In the genomic region with DNA sequence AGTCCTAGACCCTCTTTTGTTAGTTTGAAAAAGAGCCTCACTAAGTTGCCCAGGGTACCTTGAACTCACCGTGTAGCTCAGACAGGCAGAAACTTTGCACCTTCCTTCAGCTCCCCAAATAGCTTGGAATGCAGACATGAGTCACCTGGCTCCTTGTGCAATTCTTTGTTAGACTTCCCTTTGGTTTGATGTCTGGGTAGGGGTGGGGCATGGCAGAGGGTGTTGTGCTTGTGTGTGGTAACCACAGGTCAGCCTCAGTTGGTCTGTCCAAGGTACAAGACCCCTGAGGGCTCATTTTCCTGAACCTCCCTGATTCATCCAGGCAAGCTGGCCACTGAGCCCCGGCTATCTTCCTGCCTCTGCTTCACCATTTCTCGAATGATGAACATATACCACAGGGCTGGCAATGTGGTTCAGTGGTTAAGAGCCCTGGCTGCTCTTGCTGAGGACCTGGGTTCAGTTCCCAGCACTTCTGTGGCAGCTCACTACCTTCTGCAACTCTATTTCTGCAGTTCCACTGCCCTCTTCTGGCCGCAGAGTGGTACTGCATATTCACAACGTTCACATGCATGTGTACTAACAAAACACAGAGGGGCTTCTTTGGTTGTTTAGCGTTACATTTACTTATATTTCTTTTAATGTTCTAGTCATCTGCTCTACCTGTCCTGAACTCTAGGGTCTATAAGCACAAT, we compare ENCODE assay signal across 14 mouse cellular contexts. TPM values are rescaled to one million over a fixed set of nuclear protein-coding genes. Genes with fewer than 3 reads are reported as not detected.
A peak's percentile ranks its signal among the peaks of the same experiment; 100 is the strongest.
DNase-seq lines count a peak whose midpoint lies in the region; ATAC-seq and TF ChIP-seq lines count a peak whose summit lies in the region.
"Had no signal": no experiment of that assay in that cellular context is flagged by ENCODE, and none has a peak within 500 bp of the region (broad histone marks: within the 10 kb centered on the region; RNA-seq: fewer than 3 reads in every experiment).

No protein-coding gene starts in this region.

- no peaks in the 10 kb centered on the region for H3K9me3 ChIP-seq in hindbrain, postnatal 0 days (ENCODE audit: low read length)
- H3K9me3 ChIP-seq in hindbrain, embryonic 13.5 days, result peaks cover 7% of the 10 kb centered on the region; the same call in 1 of the 2 replicates
- peaks cover 5% of the 10 kb centered on the region for H3K9me3 ChIP-seq in CH12.LX (replicated peaks; ENCODE audit: low read length)

- no peak overlapping the region for H3K27ac ChIP-seq in hindbrain, postnatal 0 days
- no peak overlapping the region for H3K27ac ChIP-seq in hindbrain, embryonic 13.5 days
- H3K27ac ChIP-seq in CH12.LX (ENCODE audit: insufficient read depth, low read depth), result no peak overlapping the region
- H3K27ac ChIP-seq: embryonic facial prominence, embryonic 12.5 days; limb, embryonic 10.5 days had no signal

- H3K27me3 ChIP-seq in hindbrain, postnatal 0 days (ENCODE audit: insufficient read depth, low read length), result no peaks in the 10 kb centered on the region
- H3K27me3 ChIP-seq in hindbrain, embryonic 13.5 days, result no peaks in the 10 kb centered on the region
- peaks cover 2% of the 10 kb centered on the region for H3K27me3 ChIP-seq in CH12.LX (replicated peaks)
- H3K27me3 ChIP-seq: embryonic facial prominence, embryonic 12.5 days had no signal

- H3K4me3 ChIP-seq in hindbrain, postnatal 0 days (ENCODE audit: low read length), result no peak overlapping the region
- no peak overlapping the region for H3K4me3 ChIP-seq in hindbrain, embryonic 13.5 days
- no peak overlapping the region for H3K4me3 ChIP-seq in CH12.LX (replicated peaks in 1 of 3; ENCODE audit: low read depth in 2 of 3, low read length in 2 of 3, poor library complexity in 1 of 3)
- H3K4me3 ChIP-seq: embryonic facial prominence, embryonic 12.5 days; limb, embryonic 10.5 days had no signal

- TF ChIP-seq RAD21 in CH12.LX (IDR thresholded peaks at IDR 0.05; ENCODE audit: low read depth, low read length), result peak; percentile 12

- ATAC-seq in hindbrain, postnatal 0 days, result no peak
- ATAC-seq in hindbrain, embryonic 13.5 days (ENCODE audit: low FRiP score), result no peak

- H3K9ac ChIP-seq in hindbrain, postnatal 0 days (replicated peaks; ENCODE audit: low read length), result no peak overlapping the region
- no peak overlapping the region for H3K9ac ChIP-seq in hindbrain, embryonic 13.5 days
- H3K9ac ChIP-seq in CH12.LX (ENCODE audit: insufficient read depth, low read depth), result no peak overlapping the region
- H3K9ac ChIP-seq: embryonic facial prominence, embryonic 12.5 days had no signal

- WGBS in hindbrain, postnatal 0 days, result 74% methylated on average over 6 of the region's 6 CpGs
- WGBS in hindbrain, embryonic 13.5 days, result 70% methylated on average over 6 of the region's 6 CpGs

- no peak for TF ChIP-seq POLR2A in CH12.LX (IDR thresholded peaks at IDR 0.05; ENCODE audit: low read depth, low read length)

- DNase-seq in hindbrain, postnatal 0 days (ENCODE audit: low spot score), result no peak
- DNase-seq in 3T3-L1 (ENCODE audit: low read depth, low spot score) (peak; percentile 25), CH12.LX (ENCODE audit: extremely low read depth) (peak; percentile 17)
- peak; percentile 16 for DNase-seq in c-Kit-positive CD71-positive TER-119-positive erythroid progenitor cells, embryonic 14.5 days (ENCODE audit: low spot score)
- DNase-seq in embryo, embryonic 11 days, result no peak
- no peak for DNase-seq in right cerebral cortex, postnatal 10 days (ENCODE audit: low spot score in 2 of 2)
- no peak for DNase-seq in layer of hippocampus, postnatal 10 days (ENCODE audit: low spot score in 2 of 2)
- DNase-seq: cerebellum, adult 11-12 months; thymus, postnatal 14 days had no signal

- dilution Hi-C loops in CH12.LX (cut with MboI; ENCODE audit: extremely low pct_ligation_motif_present, extremely low pct_unique_long_range_greater_than_20kb, low sequenced_read_pairs), result no loop called here

- H3K4me2 ChIP-seq in hindbrain, postnatal 0 days (ENCODE audit: low read depth, low read length), result no peak overlapping the region
- H3K4me2 ChIP-seq in hindbrain, embryonic 13.5 days, result no peak overlapping the region
- H3K4me2 ChIP-seq in CH12.LX (ENCODE audit: insufficient read depth, low read depth, poor library complexity, severe bottlenecking), result no peak overlapping the region
- H3K4me2 ChIP-seq: embryonic facial prominence, embryonic 12.5 days had no signal

- H3K79me2 ChIP-seq in CH12.LX (replicated peaks; ENCODE audit: control insufficient read depth, extremely low read depth, insufficient read depth, poor library complexity, severe bottlenecking), result no peaks in the 10 kb centered on the region

- peak; percentile 38 for TF ChIP-seq CTCF in hindbrain, postnatal 0 days (IDR thresholded peaks at IDR 0.05; ENCODE audit: low read depth)
- TF ChIP-seq CTCF in CH12.LX (conservative IDR thresholded peaks at IDR 0.05 in 1 of 2, IDR thresholded peaks at IDR 0.05 in 1 of 2; ENCODE audit: low read depth in 2 of 2, low read length in 2 of 2), result peak; percentile 33 to 41

- H3K4me1 ChIP-seq in hindbrain, postnatal 0 days (ENCODE audit: insufficient read depth, low read length), result no peaks in the 10 kb centered on the region
- no peaks in the 10 kb centered on the region for H3K4me1 ChIP-seq in hindbrain, embryonic 13.5 days (replicated peaks)
- no peaks in the 10 kb centered on the region for H3K4me1 ChIP-seq in CH12.LX (ENCODE audit: control insufficient read depth in 1 of 2, insufficient read depth in 2 of 2)
- H3K4me1 ChIP-seq: embryonic facial prominence, embryonic 12.5 days; limb, embryonic 10.5 days had no signal

- no peak for TF ChIP-seq EP300 in CH12.LX (IDR thresholded peaks at IDR 0.05; ENCODE audit: low read length)

- in situ Hi-C loops in CH12.LX (cut with MboI; ENCODE audit: low pct_ligation_motif_present, low pct_unique_long_range_greater_than_20kb, low sequenced_read_pairs), result no loop called here

- no peaks in the 10 kb centered on the region for H3K36me3 ChIP-seq in hindbrain, postnatal 0 days (ENCODE audit: insufficient read depth, low read length)
- H3K36me3 ChIP-seq in hindbrain, embryonic 13.5 days, result no peaks in the 10 kb centered on the region
- no peaks in the 10 kb centered on the region for H3K36me3 ChIP-seq in CH12.LX (replicated peaks in 1 of 2; ENCODE audit: control insufficient read depth in 1 of 2, insufficient read depth in 1 of 2, low read length in 1 of 2)
- H3K36me3 ChIP-seq: embryonic facial prominence, embryonic 12.5 days; limb, embryonic 10.5 days had no signal

TF ChIP-seq in CH12.LX, 34 proteins besides CTCF, POLR2A, EP300 and RAD21:
- TF ChIP-seq JUN (IDR thresholded peaks at IDR 0.05; ENCODE audit: insufficient read depth, low read depth, low read length) (no peak), SMC3 (IDR thresholded peaks at IDR 0.05; ENCODE audit: low read depth, low read length) (no peak), PAX5 (IDR thresholded peaks at IDR 0.05; ENCODE audit: low read length) (no peak), KAT2A (IDR thresholded peaks at IDR 0.05; ENCODE audit: insufficient replicate concordance, low read length) (no peak), MYC (IDR thresholded peaks at IDR 0.05; ENCODE audit: low read depth, low read length) (no peak), NRF1 (IDR thresholded peaks at IDR 0.05; ENCODE audit: low read depth, low read length) (no peak), IRF4 (IDR thresholded peaks at IDR 0.05; ENCODE audit: low read depth, low read length) (no peak)

RNA-seq across cellular contexts. Expression of gene Cyp21a1, which starts 0.7 kb away (rescaled TPM):
- total RNA-seq in hindbrain, postnatal 0 days (2014; rRNA removed), result not detected in 2 replicates
- not detected in 2 replicates for polyA plus RNA-seq in hindbrain, postnatal 0 days (2015; fragmentation: Nextera tagmentation; extraction: Ambion mirVana)
- not detected in 2 replicates for polyA plus RNA-seq in hindbrain, embryonic 13.5 days (2015; fragmentation: Nextera tagmentation; extraction: Ambion mirVana)
- total RNA-seq in CH12.LX (2012; rRNA removed) (not detected in 2 replicates), CH12.LX (2014; rRNA removed) (not detected in 2 replicates)
- polyA plus RNA-seq in CH12.LX (2012; ENCODE audit: insufficient read length, low read depth), result not detected in 2 replicates
- not detected for total RNA-seq in layer of hippocampus, postnatal 10 days (2021)
- polyA plus RNA-seq: embryonic facial prominence, embryonic 12.5 days; heart, embryonic 16.5 days; kidney, embryonic 14.5 days; limb, embryonic 10.5 days had no signal

RNA-seq across cellular contexts. Expression of gene Stk19, which starts 31.7 kb away (rescaled TPM):
- 17.5 and 29.6 TPM in 2 replicates for total RNA-seq in hindbrain, postnatal 0 days (2014; rRNA removed)
- polyA plus RNA-seq in hindbrain, postnatal 0 days (2015; fragmentation: Nextera tagmentation; extraction: Ambion mirVana), result 45.5 and 46.5 TPM in 2 replicates
- polyA plus RNA-seq in hindbrain, embryonic 13.5 days (2015; fragmentation: Nextera tagmentation; extraction: Ambion mirVana), result 36.5 and 40.5 TPM in 2 replicates
- total RNA-seq in CH12.LX (2012; rRNA removed) (27.7 and 32.9 TPM in 2 replicates), CH12.LX (2014; rRNA removed) (21.2 and 22.6 TPM in 2 replicates)
- polyA plus RNA-seq in CH12.LX (2012; ENCODE audit: insufficient read length, low read depth), result 37.1 and 41.3 TPM in 2 replicates
- 10 to 100 TPM; 63.6 to 64.2 TPM for total RNA-seq in layer of hippocampus, postnatal 10 days (2021)

RNA-seq across cellular contexts. Expression of gene Dxo, which starts 31.8 kb away (rescaled TPM):
- total RNA-seq in hindbrain, postnatal 0 days (2014; rRNA removed), result 36.4 and 48.9 TPM in 2 replicates
- 47.6 and 53.8 TPM in 2 replicates for polyA plus RNA-seq in hindbrain, postnatal 0 days (2015; fragmentation: Nextera tagmentation; extraction: Ambion mirVana)
- polyA plus RNA-seq in hindbrain, embryonic 13.5 days (2015; fragmentation: Nextera tagmentation; extraction: Ambion mirVana), result 68.9 and 69.6 TPM in 2 replicates
- total RNA-seq in CH12.LX (2012; rRNA removed) (16.3 and 17.2 TPM in 2 replicates), CH12.LX (2014; rRNA removed) (6.3 and 10.0 TPM in 2 replicates)
- 26.9 and 31.6 TPM in 2 replicates for polyA plus RNA-seq in CH12.LX (2012; ENCODE audit: insufficient read length, low read depth)
- 10 to 100 TPM; 36.1 to 39.9 TPM for total RNA-seq in layer of hippocampus, postnatal 10 days (2021)

RNA-seq across cellular contexts. Expression of gene Skiv2l, which starts 45.0 kb away (rescaled TPM):
- total RNA-seq in hindbrain, postnatal 0 days (2014; rRNA removed), result 98.1 and 100 TPM in 2 replicates
- polyA plus RNA-seq in hindbrain, postnatal 0 days (2015; fragmentation: Nextera tagmentation; extraction: Ambion mirVana), result 43.8 and 44.5 TPM in 2 replicates
- polyA plus RNA-seq in hindbrain, embryonic 13.5 days (2015; fragmentation: Nextera tagmentation; extraction: Ambion mirVana), result 54.1 and 60.4 TPM in 2 replicates
- total RNA-seq in CH12.LX (2012; rRNA removed) (50.5 and 52.9 TPM in 2 replicates), CH12.LX (2014; rRNA removed) (22.0 and 26.1 TPM in 2 replicates)
- polyA plus RNA-seq in CH12.LX (2012; ENCODE audit: insufficient read length, low read depth), result 35.2 and 44.1 TPM in 2 replicates
- 10 to 100 TPM; 71.4 to 74.8 TPM for total RNA-seq in layer of hippocampus, postnatal 10 days (2021)

RNA-seq across cellular contexts. Expression of gene Nelfe, which starts 45.2 kb away (rescaled TPM):
- 27.6 and 32.9 TPM in 2 replicates for total RNA-seq in hindbrain, postnatal 0 days (2014; rRNA removed)
- 63.5 and 71.9 TPM in 2 replicates for polyA plus RNA-seq in hindbrain, postnatal 0 days (2015; fragmentation: Nextera tagmentation; extraction: Ambion mirVana)
- 82.7 and 88.9 TPM in 2 replicates for polyA plus RNA-seq in hindbrain, embryonic 13.5 days (2015; fragmentation: Nextera tagmentation; extraction: Ambion mirVana)
- total RNA-seq in CH12.LX (2012; rRNA removed) (55.6 and 60.0 TPM in 2 replicates), CH12.LX (2014; rRNA removed) (38.7 and 39.6 TPM in 2 replicates)
- 159 and 177 TPM in 2 replicates for polyA plus RNA-seq in CH12.LX (2012; ENCODE audit: insufficient read length, low read depth)
- 10 to 100 TPM; 30.2 to 38.5 TPM for total RNA-seq in layer of hippocampus, postnatal 10 days (2021)

Comparison
In these comparisons a context has a peak if more than half of its experiments do, and no peak if none do; other contexts are left out.
1. DNase-seq: peak in 3T3-L1 (single experiment), CH12.LX (single experiment) and c-Kit-positive CD71-positive TER-119-positive erythroid progenitor cells, embryonic 14.5 days (single experiment); none in hindbrain, postnatal 0 days (single experiment), embryo, embryonic 11 days (single experiment), right cerebral cortex, postnatal 10 days (0 of 2) and layer of hippocampus, postnatal 10 days (0 of 2).